Mouse (Mus musculus) CH12.LX (cell line): ENCODE data around the gene Serpine2. TPM values are rescaled to one million over a fixed set of nuclear protein-coding genes. Genes with fewer than 3 reads are reported as not detected.

ENCODE experiments used
- DNase-seq: peaks from one replicate; pipeline ENCODE4 v3.0.0-alpha.2; 2013; ENCODE audit errors: extremely low read depth
- H3K27ac ChIP-seq: 2 replicates; pipeline ENCODE4 v1.5.1; 2012; ENCODE audit warnings: low read depth, mild to moderate bottlenecking, control low read depth, moderate library complexity; ENCODE audit not compliant: insufficient read depth
- H3K27me3 ChIP-seq: replicated peaks from 2 replicates; pipeline ENCODE3; 2012; ENCODE audit warnings: inconsistent platforms
- H3K36me3 ChIP-seq, 2 experiments: replicated peaks in 1 of 2; 2 replicates each; pipeline versions ENCODE3 to v1.6.1; 2012; ENCODE audit warnings: inconsistent platforms in 1 of 2, low read length in 1 of 2, mild to moderate bottlenecking in 1 of 2, mixed read lengths in 1 of 2, moderate library complexity in 1 of 2; ENCODE audit not compliant: control insufficient read depth in 1 of 2, insufficient read depth in 1 of 2
- H3K4me1 ChIP-seq, 2 experiments: 2 replicates each; pipeline ENCODE4 v1.6.1; 2012; ENCODE audit warnings: inconsistent platforms in 1 of 2, moderate library complexity in 1 of 2; ENCODE audit not compliant: insufficient read depth in 2 of 2, control insufficient read depth in 1 of 2
- H3K4me2 ChIP-seq: 2 replicates; pipeline ENCODE4 v1.6.1; 2012; ENCODE audit warnings: low read depth, mild to moderate bottlenecking, control low read depth; ENCODE audit not compliant: poor library complexity, insufficient read depth, severe bottlenecking
- H3K4me3 ChIP-seq, 3 experiments: fragments of 150-350 bp in 1 of 3; sonication (generic) in 1 of 3; replicated peaks in 1 of 3; 2 replicates each; pipeline versions ENCODE3 to v1.5.1; 2011 to 2012; ENCODE audit warnings: low read depth in 2 of 3, low read length in 2 of 3, mild to moderate bottlenecking in 2 of 3, moderate library complexity in 2 of 3, control low read depth in 1 of 3, improper control_type of control experiment in 1 of 3, inconsistent platforms in 1 of 3, mixed read lengths in 1 of 3; ENCODE audit not compliant: poor library complexity in 1 of 3
- H3K79me2 ChIP-seq: replicated peaks from 2 replicates; pipeline ENCODE4 v1.6.1; 2012; ENCODE audit warnings: mild to moderate bottlenecking, moderate library complexity; ENCODE audit not compliant: control insufficient read depth, poor library complexity, insufficient read depth, severe bottlenecking; ENCODE audit errors: extremely low read depth
- H3K9ac ChIP-seq: 2 replicates; pipeline ENCODE4 v1.6.1; 2012; ENCODE audit warnings: low read depth, mild to moderate bottlenecking, control low read depth, moderate library complexity; ENCODE audit not compliant: insufficient read depth
- H3K9me3 ChIP-seq: replicated peaks from 2 replicates; pipeline ENCODE3; 2012; ENCODE audit warnings: low read length, inconsistent platforms, mixed read lengths
- CHD1 ChIP-seq: IDR thresholded peaks from 2 replicates; pipeline ENCODE4 v1.6.1; 2012; ENCODE audit warnings: low read depth, low read length, improper control_type of control experiment, inconsistent platforms
- CHD2 ChIP-seq: IDR thresholded peaks from 2 replicates; pipeline ENCODE4 v1.6.1; 2011; ENCODE audit warnings: low read length, improper control_type of control experiment
- CTCF ChIP-seq, 2 experiments: IDR thresholded peaks in 1 of 2; conservative IDR thresholded peaks in 1 of 2; 2 replicates each; pipeline ENCODE4 v1.5.1; 2011 to 2012; ENCODE audit warnings: low read depth in 2 of 2, low read length in 2 of 2, improper control_type of control experiment in 1 of 2, inconsistent platforms in 1 of 2, mild to moderate bottlenecking in 1 of 2, moderate library complexity in 1 of 2
- E2F4 ChIP-seq: IDR thresholded peaks from 2 replicates; pipeline ENCODE4 v1.6.1; 2011; ENCODE audit warnings: low read depth, low read length, improper control_type of control experiment; ENCODE audit not compliant: insufficient replicate concordance
- ELF1 ChIP-seq: IDR thresholded peaks from 2 replicates; pipeline ENCODE4 v1.6.1; 2014; ENCODE audit warnings: low read depth, mild to moderate bottlenecking, inconsistent platforms, low read length, improper control_type of control experiment
- EP300 ChIP-seq: IDR thresholded peaks from 2 replicates; pipeline ENCODE4 v1.6.1; 2011; ENCODE audit warnings: low read length, improper control_type of control experiment
- ETS1 ChIP-seq: conservative IDR thresholded peaks from 2 replicates; pipeline ENCODE4 v1.6.1; 2012; ENCODE audit warnings: low read depth, mild to moderate bottlenecking, inconsistent platforms, low read length, improper control_type of control experiment, moderate library complexity
- GABPA ChIP-seq: IDR thresholded peaks from 2 replicates; pipeline ENCODE4 v1.6.1; 2012; ENCODE audit warnings: low read depth, low read length, improper control_type of control experiment, inconsistent platforms; ENCODE audit not compliant: insufficient replicate concordance
- JUN ChIP-seq: IDR thresholded peaks from 2 replicates; pipeline ENCODE4 v1.6.1; 2011; ENCODE audit warnings: low read depth, mild to moderate bottlenecking, low read length, improper control_type of control experiment, moderate library complexity; ENCODE audit not compliant: insufficient read depth
- JUND ChIP-seq: conservative IDR thresholded peaks from 2 replicates; pipeline ENCODE4 v1.6.1; 2011; ENCODE audit warnings: low read depth, low read length, improper control_type of control experiment
- MAFK ChIP-seq: IDR thresholded peaks from 2 replicates; pipeline ENCODE4 v1.6.1; 2011; ENCODE audit warnings: low read length, improper control_type of control experiment; ENCODE audit not compliant: insufficient replicate concordance
- MAZ ChIP-seq: IDR thresholded peaks from 2 replicates; pipeline ENCODE4 v1.6.1; 2012; ENCODE audit warnings: low read depth, mild to moderate bottlenecking, inconsistent platforms, low read length, improper control_type of control experiment, moderate library complexity
- MEF2A ChIP-seq: IDR thresholded peaks from 2 replicates; pipeline ENCODE4 v1.6.1; 2014; ENCODE audit warnings: low read depth, mild to moderate bottlenecking, inconsistent platforms, low read length, improper control_type of control experiment, borderline replicate concordance
- PAX5 ChIP-seq: IDR thresholded peaks from 2 replicates; pipeline ENCODE4 v1.6.1; 2012; ENCODE audit warnings: low read length, inconsistent platforms, mixed read lengths
- POLR2A ChIP-seq: IDR thresholded peaks from 2 replicates; pipeline ENCODE4 v1.6.1; 2011; ENCODE audit warnings: low read depth, mild to moderate bottlenecking, improper control_type of control experiment, low read length
- RAD21 ChIP-seq: IDR thresholded peaks from 2 replicates; pipeline ENCODE4 v1.6.1; 2011; ENCODE audit warnings: low read depth, mild to moderate bottlenecking, low read length, improper control_type of control experiment, moderate library complexity
- SIN3A ChIP-seq: IDR thresholded peaks from 2 replicates; pipeline ENCODE4 v1.6.1; 2012; ENCODE audit warnings: low read length, improper control_type of control experiment, inconsistent platforms
- TBP ChIP-seq: conservative IDR thresholded peaks from 2 replicates; pipeline ENCODE4 v1.6.1; 2011; ENCODE audit warnings: low read depth, low read length, improper control_type of control experiment
- UBTF ChIP-seq: IDR thresholded peaks from 2 replicates; pipeline ENCODE4 v1.6.1; 2012; ENCODE audit warnings: low read depth, mild to moderate bottlenecking, inconsistent platforms, low read length, improper control_type of control experiment, moderate library complexity
- ZC3H11A ChIP-seq: IDR thresholded peaks from 2 replicates; pipeline ENCODE4 v1.6.1; 2012; ENCODE audit warnings: low read depth, mild to moderate bottlenecking, inconsistent platforms, low read length, improper control_type of control experiment
- ZMIZ1 ChIP-seq: IDR thresholded peaks from 2 replicates; pipeline ENCODE4 v1.6.1; 2012; ENCODE audit warnings: low read depth, mild to moderate bottlenecking, inconsistent platforms, low read length, improper control_type of control experiment
- dilution Hi-C: fragments of 300-500 bp; cut with MboI; formaldehyde crosslinking; loops from 2 replicates; pipeline ENCODE4 v1.14.3; 2020; ENCODE audit warnings: low sequenced_read_pairs; ENCODE audit not compliant: extremely low pct_unique_long_range_greater_than_20kb, extremely low pct_ligation_motif_present
- in situ Hi-C: fragments of 300-500 bp; cut with MboI; formaldehyde crosslinking; loops from 3 replicates; pipeline ENCODE4 v1.14.3; 2019; ENCODE audit warnings: low sequenced_read_pairs, low pct_ligation_motif_present, low pct_unique_long_range_greater_than_20kb, mixed read lengths
- polyA plus RNA-seq: library from polyadenylated mRNA; unstranded; fragments of >175 nt; gene quantifications from 2 replicates; pipeline ENCODE4 v1.2.1, GENCODE M21; 2012; ENCODE audit warnings: low read depth; ENCODE audit not compliant: insufficient read length
- total RNA-seq, 2 experiments: library from RNA; depleted of rRNA; stranded (reverse); fragments of 300-350 nt in 1 of 2; fragments of >200 nt in 1 of 2; gene quantifications; 2 replicates each; pipeline ENCODE4 v1.2.3; 2012 to 2014

Gene Serpine2
- total and polyA plus RNA-seq, 3 experiments, result 14.8 to 17.3 (median 15.1) TPM

DNA sequence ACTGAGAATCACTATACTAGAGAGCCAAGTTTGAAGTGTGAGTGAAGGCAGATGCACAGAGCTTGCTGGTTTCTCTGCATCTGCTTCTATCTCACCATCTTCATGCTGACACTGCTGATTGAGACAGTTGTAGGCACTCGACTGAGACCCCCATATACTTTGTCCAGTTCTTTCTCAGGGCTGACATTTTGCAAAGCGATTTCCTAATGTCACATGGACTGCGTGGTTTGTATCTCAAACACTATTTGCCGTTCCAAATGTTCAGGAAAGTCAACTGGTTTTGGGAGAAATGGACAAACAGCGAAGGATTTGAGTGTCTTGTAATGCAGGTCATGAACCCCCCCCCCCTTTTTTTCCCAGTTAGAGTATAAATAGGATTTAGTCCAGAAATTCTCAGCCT lies 1.0 kb downstream of the Serpine2 start:
- DNase-seq, result no peak
- Histone ChIP-seq H3K27me3 (peaks cover 16% of the 10 kb centered on the region), H3K4me1 (peaks cover 8 to 48% of the 10 kb centered on the region in 2 experiments), H3K4me3 (no peak overlapping the region), H3K27ac (no peak overlapping the region), H3K36me3 (no peaks in the 10 kb centered on the region), H3K9me3 (no peaks in the 10 kb centered on the region), H3K79me2 (no peaks in the 10 kb centered on the region), H3K4me2 (no peak overlapping the region), H3K9ac (no peak overlapping the region)
- dilution Hi-C loops (no loop called here), in situ Hi-C loops (no loop called here)
- TF ChIP-seq ZMIZ1, result no peak
- no peak for TF ChIP-seq PAX5
- no peak for TF ChIP-seq CHD1
- no peak for TF ChIP-seq RAD21
- no peak for TF ChIP-seq SIN3A

DNA sequence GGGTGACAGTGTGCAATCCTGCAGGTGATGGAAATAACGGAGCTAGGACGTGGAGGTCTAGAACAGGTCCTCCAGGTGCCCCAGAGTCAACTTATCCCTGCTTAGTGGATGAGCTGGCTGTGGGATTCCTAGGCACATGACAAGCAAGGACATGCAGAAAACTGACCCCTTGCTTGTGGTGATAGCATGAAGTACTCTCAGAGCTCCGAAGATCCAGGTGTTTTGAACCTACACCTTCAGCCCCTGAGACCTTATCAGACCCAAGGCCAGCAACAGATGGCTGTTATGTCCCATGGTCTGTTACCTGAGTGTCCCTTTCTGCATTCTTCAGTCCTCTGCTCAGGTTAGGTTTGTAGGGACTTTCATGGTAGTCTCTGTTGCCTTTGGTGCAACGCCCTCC lies 2.0 kb downstream of the Serpine2 start:
- dilution Hi-C loops (no loop called here), in situ Hi-C loops (no loop called here)
- peaks cover 10 to 49% of the 10 kb centered on the region in 2 experiments for H3K4me1 ChIP-seq
- H3K27me3 ChIP-seq, result peaks cover 16% of the 10 kb centered on the region
- H3K9me3 ChIP-seq, result no peaks in the 10 kb centered on the region
- peak overlapping the region in 2 of 3 experiments; percentile 60 to 77 for H3K4me3 ChIP-seq
- no peaks in the 10 kb centered on the region for H3K36me3 ChIP-seq
- peak overlapping the region; percentile 94 for H3K4me2 ChIP-seq
- TF ChIP-seq ZC3H11A, result no peak
- no peak for TF ChIP-seq MAZ
- TF ChIP-seq EP300, result no peak
- no peak for TF ChIP-seq TBP
- TF ChIP-seq CHD2, result no peak
- TF ChIP-seq MEF2A, result no peak
- no peak for TF ChIP-seq ETS1
- TF ChIP-seq JUN, result no peak
- no peak for TF ChIP-seq POLR2A
- TF ChIP-seq UBTF, result no peak
- no peak for TF ChIP-seq GABPA
- no peak for TF ChIP-seq ELF1
- no peak for TF ChIP-seq MAFK
- TF ChIP-seq JUND, result no peak
- no peak for TF ChIP-seq E2F4
- TF ChIP-seq CTCF (conservative IDR thresholded peaks at IDR 0.05 in 1 of 2, IDR thresholded peaks at IDR 0.05 in 1 of 2; ENCODE audit: low read depth in 2 of 2, low read length in 2 of 2), result no peak
- TF ChIP-seq CHD1, result no peak
- TF ChIP-seq, all 38 proteins: peak for 0
- no peak overlapping the region for H3K27ac ChIP-seq
- no peak overlapping the region for H3K9ac ChIP-seq
- DNase-seq, result no peak
- no peaks in the 10 kb centered on the region for H3K79me2 ChIP-seq
